Mouse (Mus musculus) neural tube, embryonic 12.5 days (tissue): Measurements from ENCODE around the gene Gab1. TPM values are rescaled to one million over a fixed set of nuclear protein-coding genes. Genes with fewer than 3 reads are reported as not detected.

Experiments
- ATAC-seq: fragments of 200-750 bp; cut with Nextera tagmentation; 2 replicates; pipeline ENCODE4 v1.8.0; 2017; ENCODE audit warnings: low read depth, mild to moderate bottlenecking, moderate TSS enrichment, moderate library complexity; ENCODE audit not compliant: low FRiP score
- H3K27ac ChIP-seq: fragments of 300-500 bp; sonication (generic); 2 replicates; pipeline ENCODE4 v1.5.1; 2016
- H3K27me3 ChIP-seq: fragments of 300-500 bp; sonication (generic); replicated peaks from 2 replicates; pipeline ENCODE4 v1.6.1; 2016; ENCODE audit warnings: mild to moderate bottlenecking
- H3K36me3 ChIP-seq: fragments of 300-500 bp; sonication (generic); 2 replicates; pipeline ENCODE4 v1.6.1; 2016; ENCODE audit warnings: mild to moderate bottlenecking
- H3K4me1 ChIP-seq: fragments of 300-500 bp; sonication (generic); 2 replicates; pipeline ENCODE4 v1.6.1; 2016
- H3K4me2 ChIP-seq: fragments of 300-500 bp; sonication (generic); replicated peaks from 2 replicates; pipeline ENCODE4 v1.6.1; 2016; ENCODE audit warnings: mild to moderate bottlenecking
- H3K4me3 ChIP-seq: fragments of 300-500 bp; sonication (generic); 2 replicates; pipeline ENCODE4 v1.5.1; 2016
- H3K9ac ChIP-seq: fragments of 300-500 bp; sonication (generic); 2 replicates; pipeline ENCODE4 v1.6.1; 2016; ENCODE audit warnings: mild to moderate bottlenecking
- H3K9me3 ChIP-seq: fragments of 300-500 bp; sonication (generic); 2 replicates; pipeline ENCODE4 v1.6.1; 2016; ENCODE audit warnings: mild to moderate bottlenecking
- WGBS: fragments of 180-500 bp; shearing (Covaris S2); methylation state at CpG from one replicate; pipeline ENCODE4 v1.1.7; 2016; 5-methylcytosine and 5-hydroxymethylcytosine counted together
- polyA plus RNA-seq: library from polyadenylated mRNA; unstranded; fragments of >200 nt; fragmentation: Nextera tagmentation; extraction: Ambion mirVana; gene quantifications from 2 replicates; pipeline ENCODE4 v1.2.1, GENCODE M21; 2016

Gene Gab1
- polyA plus RNA-seq, 1 experiment from 2014 or later, result 17.6 TPM

- no peaks in the 10 kb centered on the region for H3K36me3 ChIP-seq
- H3K9ac ChIP-seq, result no peak overlapping the region
- H3K4me3 ChIP-seq, result no peak overlapping the region
- H3K4me1 ChIP-seq, result peaks cover 22% of the 10 kb centered on the region
- ATAC-seq, result no peak
- H3K27me3 ChIP-seq, result no peaks in the 10 kb centered on the region
- H3K9me3 ChIP-seq, result no peaks in the 10 kb centered on the region
- WGBS, result 52% methylated on average over 11 of the region's 11 CpGs
- no peak overlapping the region for H3K27ac ChIP-seq
- no peak overlapping the region for H3K4me2 ChIP-seq
These were observed 10.4 kb downstream of the Gab1 start for GRCm38 (mm10) chr8:80869881-80870328.

GRCm38 (mm10) chr8:80868801-80869323 is 11.5 kb downstream of the Gab1 start:
- ATAC-seq, result no peak
- no peaks in the 10 kb centered on the region for H3K27me3 ChIP-seq
- WGBS, result 86% methylated on average over 11 of the region's 11 CpGs
- no peak overlapping the region for H3K27ac ChIP-seq
- no peak overlapping the region for H3K4me3 ChIP-seq
- no peak overlapping the region for H3K9ac ChIP-seq
- no peak overlapping the region for H3K4me2 ChIP-seq
- H3K36me3 ChIP-seq, result no peaks in the 10 kb centered on the region
- H3K4me1 ChIP-seq, result peaks cover 19% of the 10 kb centered on the region
- H3K9me3 ChIP-seq, result no peaks in the 10 kb centered on the region

- 87% methylated on average over 12 of the region's 12 CpGs for WGBS
- Histone ChIP-seq H3K36me3 (no peaks in the 10 kb centered on the region), H3K27me3 (no peaks in the 10 kb centered on the region), H3K9me3 (no peaks in the 10 kb centered on the region), H3K4me3 (no peak overlapping the region), H3K4me1 (peaks cover 24% of the 10 kb centered on the region), H3K9ac (no peak overlapping the region), H3K4me2 (no peak overlapping the region), H3K27ac (no peak overlapping the region)
- no peak for ATAC-seq
These were observed 12.2 kb downstream of the Gab1 start for GRCm38 (mm10) chr8:80868006-80868702.

- Histone ChIP-seq H3K27ac (no peak overlapping the region), H3K4me2 (no peak overlapping the region), H3K9me3 (no peaks in the 10 kb centered on the region), H3K36me3 (no peaks in the 10 kb centered on the region), H3K27me3 (no peaks in the 10 kb centered on the region), H3K9ac (no peak overlapping the region), H3K4me1 (peaks cover 24% of the 10 kb centered on the region), H3K4me3 (no peak overlapping the region)
- ATAC-seq, result no peak
- WGBS, result 88% methylated on average over 3 of the region's 3 CpGs
These were observed 12.7 kb downstream of the Gab1 start for GRCm38 (mm10) chr8:80867598-80867997.

- Histone ChIP-seq H3K36me3 (no peaks in the 10 kb centered on the region), H3K27ac (no peak overlapping the region), H3K4me1 (peaks cover 22% of the 10 kb centered on the region), H3K27me3 (no peaks in the 10 kb centered on the region), H3K4me2 (no peak overlapping the region), H3K9ac (no peak overlapping the region), H3K4me3 (no peak overlapping the region), H3K9me3 (no peaks in the 10 kb centered on the region)
- WGBS, result 70% methylated on average over 8 of the region's 8 CpGs
- ATAC-seq, result no peak
These were observed 15.0 kb downstream of the Gab1 start for GRCm38 (mm10) chr8:80865181-80865784.

- Histone ChIP-seq H3K27ac (no peak overlapping the region), H3K4me1 (peaks cover 22% of the 10 kb centered on the region), H3K27me3 (no peaks in the 10 kb centered on the region), H3K4me3 (no peak overlapping the region), H3K4me2 (no peak overlapping the region), H3K36me3 (no peaks in the 10 kb centered on the region), H3K9me3 (no peaks in the 10 kb centered on the region), H3K9ac (no peak overlapping the region)
- WGBS, result 78% methylated on average over 5 of the region's 5 CpGs
- ATAC-seq, result no peak
These were observed 16.9 kb downstream of the Gab1 start for GRCm38 (mm10) chr8:80863393-80863792.

- H3K9ac ChIP-seq, result no peak overlapping the region
- H3K4me1 ChIP-seq, result 0 out of 2 replicates have a peak, but pooled peaks cover 5% of the 10 kb centered on the region
- H3K4me2 ChIP-seq, result no peak overlapping the region
- no peak overlapping the region for H3K27ac ChIP-seq
- H3K36me3 ChIP-seq, result no peaks in the 10 kb centered on the region
- no peak overlapping the region for H3K4me3 ChIP-seq
- WGBS, result 97% methylated on average over 26 of the region's 26 CpGs
- ATAC-seq, result no peak
- no peaks in the 10 kb centered on the region for H3K9me3 ChIP-seq
- H3K27me3 ChIP-seq, result no peaks in the 10 kb centered on the region
These were observed 21.0 kb downstream of the Gab1 start for GRCm38 (mm10) chr8:80859180-80859775.

GRCm38 (mm10) chr8:80857851-80858367 is 22.4 kb downstream of the Gab1 start:
- no peak overlapping the region for H3K4me3 ChIP-seq
- no peak for ATAC-seq
- H3K4me2 ChIP-seq, result no peak overlapping the region
- no peak overlapping the region for H3K27ac ChIP-seq
- WGBS, result 91% methylated on average over 12 of the region's 12 CpGs
- no peaks in the 10 kb centered on the region for H3K27me3 ChIP-seq
- no peaks in the 10 kb centered on the region for H3K36me3 ChIP-seq
- H3K4me1 ChIP-seq, result no peaks in the 10 kb centered on the region
- no peak overlapping the region for H3K9ac ChIP-seq
- H3K9me3 ChIP-seq, result no peaks in the 10 kb centered on the region

GRCm38 (mm10) chr8:80857128-80857527 is 23.2 kb downstream of the Gab1 start:
- WGBS, result 81% methylated on average over 3 of the region's 3 CpGs
- Histone ChIP-seq H3K4me2 (no peak overlapping the region), H3K4me1 (no peaks in the 10 kb centered on the region), H3K9me3 (no peaks in the 10 kb centered on the region), H3K4me3 (no peak overlapping the region), H3K27me3 (no peaks in the 10 kb centered on the region), H3K36me3 (no peaks in the 10 kb centered on the region), H3K27ac (no peak overlapping the region), H3K9ac (no peak overlapping the region)
- ATAC-seq, result no peak

GRCm38 (mm10) chr8:80856606-80857005 is 23.7 kb downstream of the Gab1 start:
- Histone ChIP-seq H3K4me3 (no peak overlapping the region), H3K4me1 (no peaks in the 10 kb centered on the region), H3K9ac (no peak overlapping the region), H3K36me3 (no peaks in the 10 kb centered on the region), H3K9me3 (no peaks in the 10 kb centered on the region), H3K27me3 (no peaks in the 10 kb centered on the region), H3K4me2 (no peak overlapping the region), H3K27ac (no peak overlapping the region)
- ATAC-seq, result no peak
- 76% methylated on average over 6 of the region's 6 CpGs for WGBS

- H3K4me3 ChIP-seq, result no peak overlapping the region
- no peak overlapping the region for H3K27ac ChIP-seq
- H3K4me2 ChIP-seq, result no peak overlapping the region
- 90% methylated on average over 13 of the region's 13 CpGs for WGBS
- H3K9me3 ChIP-seq, result no peaks in the 10 kb centered on the region
- ATAC-seq, result no peak
- no peaks in the 10 kb centered on the region for H3K27me3 ChIP-seq
- H3K9ac ChIP-seq, result no peak overlapping the region
- no peaks in the 10 kb centered on the region for H3K4me1 ChIP-seq
- no peaks in the 10 kb centered on the region for H3K36me3 ChIP-seq
These were observed 26.7 kb downstream of the Gab1 start for GRCm38 (mm10) chr8:80853622-80854021.

- H3K9me3 ChIP-seq, result no peaks in the 10 kb centered on the region
- H3K27me3 ChIP-seq, result no peaks in the 10 kb centered on the region
- H3K36me3 ChIP-seq, result no peaks in the 10 kb centered on the region
- no peaks in the 10 kb centered on the region for H3K4me1 ChIP-seq
- H3K4me2 ChIP-seq, result no peak overlapping the region
- no peak overlapping the region for H3K9ac ChIP-seq
- no peak overlapping the region for H3K4me3 ChIP-seq
- WGBS, result 86% methylated on average over 6 of the region's 6 CpGs
- no peak overlapping the region for H3K27ac ChIP-seq
- ATAC-seq, result no peak
These were observed 27.1 kb downstream of the Gab1 start for GRCm38 (mm10) chr8:80853208-80853607.
